Mouse (Mus musculus): ENCODE measurements around the gene Nr2e1.

The Nr2e1 gene

GRCm38 (mm10) chr10:42587961-42588750 is 4.7 kb upstream of the Nr2e1 start:
- no peak for DNase-seq (ENCODE audit: low spot score in 2 of 2)

GRCm38 (mm10) chr10:42585596-42586305 is 2.3 kb upstream of the Nr2e1 start:
- no peak for DNase-seq (ENCODE audit: low spot score in 2 of 2)

- DNase-seq (ENCODE audit: low spot score in 2 of 2) = no peak
Observed at GRCm38 (mm10) chr10:42585156-42585555, 1.7 kb upstream of the Nr2e1 start.

- DNase-seq (ENCODE audit: low spot score in 2 of 2) = no peak
Observed at GRCm38 (mm10) chr10:42584436-42584983, 1.1 kb upstream of the Nr2e1 start.

DNA sequence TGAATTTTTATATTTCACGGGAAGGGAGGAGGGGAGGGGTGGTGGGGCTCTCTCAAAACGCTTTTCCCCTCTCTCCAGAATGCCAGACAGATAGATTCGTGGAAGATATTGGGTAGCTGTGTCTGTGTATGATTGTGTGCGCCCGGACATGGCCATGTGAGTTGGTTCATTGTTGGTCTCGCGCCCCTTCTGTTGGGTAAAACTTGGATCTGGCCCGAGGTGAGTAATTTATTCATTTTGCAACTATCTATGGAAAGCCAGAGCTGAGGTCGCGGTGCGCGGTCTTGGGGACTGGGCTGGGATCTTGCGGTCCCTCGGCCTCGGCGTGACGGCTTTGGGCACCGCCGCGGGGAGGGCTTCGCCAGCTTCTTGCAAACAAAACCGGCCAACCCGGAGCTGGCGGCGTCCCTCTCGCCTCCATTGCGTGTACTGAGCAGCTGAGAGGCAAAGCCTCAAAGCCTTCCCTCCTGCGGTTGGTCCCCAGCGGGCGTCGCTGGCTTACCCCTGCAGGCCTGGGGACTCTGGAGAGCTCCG is 537 bp upstream of the Nr2e1 start:
- no peak for DNase-seq (ENCODE audit: low spot score in 2 of 2)

DNA sequence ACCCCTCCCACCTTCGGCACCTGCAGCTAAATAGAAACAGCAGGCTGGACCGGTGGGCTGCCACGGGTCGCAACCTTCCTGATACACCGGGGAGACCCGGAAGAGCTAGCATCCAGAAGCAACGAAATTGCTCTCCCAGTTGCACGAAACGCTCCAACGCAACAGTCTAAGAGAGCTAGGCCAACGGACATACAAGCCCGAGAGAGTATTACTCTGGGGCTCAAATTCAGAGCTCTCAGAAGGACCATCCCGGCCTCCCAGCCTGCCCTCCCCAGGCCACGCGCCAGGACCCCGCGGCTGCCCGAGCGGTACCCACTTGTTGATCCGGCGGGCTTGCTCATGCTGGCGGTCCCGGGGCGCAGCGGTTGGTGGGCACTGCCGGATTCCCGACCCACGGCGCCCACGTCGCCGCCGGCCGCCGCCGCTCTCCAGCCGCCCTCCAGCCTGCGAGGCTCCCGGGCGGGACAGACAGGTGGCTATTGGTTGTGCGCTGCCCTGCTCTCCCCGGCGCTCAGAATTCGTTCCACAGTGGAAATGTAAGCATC is 794 bp downstream of the Nr2e1 start:
- no peak for DNase-seq (ENCODE audit: low spot score in 2 of 2)

DNA sequence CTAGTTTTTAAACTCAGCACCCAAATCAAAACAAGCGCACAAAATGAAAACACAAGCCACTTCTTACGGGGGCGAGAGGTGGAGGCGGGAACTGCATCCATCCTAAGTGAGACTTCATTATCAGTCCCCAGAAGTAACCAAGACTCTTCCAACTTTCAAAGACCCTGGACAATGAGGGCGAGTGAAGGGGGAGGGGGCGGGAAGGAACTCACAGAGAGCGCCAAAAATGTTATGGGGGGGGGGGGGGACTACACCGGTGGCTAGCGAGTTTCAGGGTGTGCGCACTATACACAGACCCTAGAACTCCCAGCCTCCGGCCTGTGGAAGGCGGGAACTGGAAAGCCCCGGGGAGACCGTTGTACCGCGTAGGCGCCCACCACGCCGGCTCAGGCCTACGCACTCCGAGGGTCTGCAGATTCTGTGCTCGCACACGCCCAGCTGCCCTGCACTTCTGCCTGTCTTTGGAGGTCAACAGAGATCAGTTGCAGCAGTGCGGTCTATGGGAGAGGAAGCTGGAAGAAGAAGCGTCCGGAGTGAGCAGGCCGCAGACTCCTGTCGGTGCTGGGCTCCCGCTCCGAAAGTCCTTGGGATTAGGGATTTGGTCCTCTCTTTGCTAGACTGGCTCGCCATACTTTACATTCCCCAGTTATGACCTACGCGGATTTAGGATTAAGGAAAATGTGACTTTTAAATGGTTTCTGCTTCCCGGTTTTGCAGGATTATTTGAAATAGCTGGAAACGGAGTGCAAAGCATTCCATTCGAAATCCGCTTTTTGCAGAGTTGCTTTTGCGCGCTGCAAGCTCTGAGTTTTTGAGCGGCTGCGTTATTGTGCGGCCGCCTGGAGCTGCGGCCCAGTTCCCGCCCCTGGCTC is 1.5 kb downstream of the Nr2e1 start:
- no peak for DNase-seq (ENCODE audit: low spot score in 2 of 2)

GRCm38 (mm10) chr10:42580951-42581277 is 2.5 kb downstream of the Nr2e1 start:
- no peak for DNase-seq (ENCODE audit: low spot score in 2 of 2)

DNA sequence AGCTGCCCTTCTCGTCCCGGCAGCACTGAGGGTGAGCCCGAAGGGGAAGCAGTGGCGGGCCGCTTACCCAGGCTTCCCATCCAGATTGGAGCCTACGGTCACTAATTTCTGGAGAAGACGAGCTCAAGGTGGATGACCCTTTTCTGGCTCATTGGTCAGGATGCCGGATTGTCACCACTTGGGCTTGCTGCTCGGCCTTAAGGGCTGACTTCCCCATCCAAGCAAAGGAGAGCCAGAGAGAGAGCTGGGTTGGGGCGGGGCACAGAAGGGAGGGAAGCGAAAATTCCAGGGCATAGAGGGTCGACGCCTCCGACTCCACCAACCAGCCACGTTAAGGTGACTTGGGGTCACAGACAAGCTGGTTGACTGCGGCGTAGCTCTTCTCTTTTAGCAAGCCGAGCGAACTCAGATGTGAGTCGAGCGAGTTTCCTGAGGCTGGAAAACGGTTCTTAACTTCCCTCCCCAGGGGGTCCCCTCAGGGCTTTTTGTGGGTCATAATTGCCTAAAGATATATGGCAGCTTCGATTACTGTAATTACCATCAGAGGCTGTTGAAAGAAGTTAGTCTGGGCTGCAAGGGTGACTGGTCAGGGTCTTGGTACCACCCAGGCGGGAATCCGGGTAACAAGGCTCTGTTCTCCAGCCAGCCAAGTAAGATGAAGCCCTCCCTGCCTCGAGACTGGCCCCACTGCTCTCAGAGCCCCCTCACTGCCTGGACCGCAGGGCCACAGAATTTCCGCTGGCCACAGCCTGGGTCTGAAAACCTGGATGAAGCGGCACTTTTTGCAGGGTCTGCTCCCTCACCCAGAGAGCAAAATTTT is 3.1 kb downstream of the Nr2e1 start:
- DNase-seq (ENCODE audit: low spot score in 2 of 2) = no peak

- no peak for DNase-seq (ENCODE audit: low spot score in 2 of 2)
Observed at GRCm38 (mm10) chr10:42579475-42580130, 3.8 kb downstream of the Nr2e1 start.

GRCm38 (mm10) chr10:42578698-42579474 is 4.5 kb downstream of the Nr2e1 start:
- no peak for DNase-seq (ENCODE audit: low spot score in 2 of 2)

- DNase-seq (ENCODE audit: low spot score in 2 of 2) = no peak
Observed at GRCm38 (mm10) chr10:42578281-42578675, 5.2 kb downstream of the Nr2e1 start.

- no peak for DNase-seq (ENCODE audit: low spot score in 2 of 2)
Observed at GRCm38 (mm10) chr10:42577525-42578280, 5.7 kb downstream of the Nr2e1 start.

DNA sequence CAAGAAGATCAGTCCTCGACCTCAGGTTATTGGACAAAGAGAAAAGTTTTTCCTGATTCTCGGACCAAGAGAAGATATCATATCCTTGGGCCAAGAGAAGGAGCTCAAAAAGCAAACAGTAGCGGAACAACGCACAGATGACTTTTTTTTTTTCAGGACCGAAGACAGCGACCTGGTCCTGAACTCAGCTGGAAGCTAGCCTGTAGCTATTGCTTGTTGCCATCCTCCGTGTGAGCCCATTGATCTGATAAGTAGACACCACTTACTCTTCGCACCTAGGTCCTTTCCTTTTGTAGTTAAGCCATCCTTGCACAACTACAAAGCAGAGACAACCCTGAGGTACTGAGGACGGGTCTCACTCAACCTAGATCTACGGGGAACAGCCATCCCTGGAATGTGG is 8.8 kb downstream of the Nr2e1 start:
- DNase-seq (ENCODE audit: low spot score in 2 of 2) = no peak

DNA sequence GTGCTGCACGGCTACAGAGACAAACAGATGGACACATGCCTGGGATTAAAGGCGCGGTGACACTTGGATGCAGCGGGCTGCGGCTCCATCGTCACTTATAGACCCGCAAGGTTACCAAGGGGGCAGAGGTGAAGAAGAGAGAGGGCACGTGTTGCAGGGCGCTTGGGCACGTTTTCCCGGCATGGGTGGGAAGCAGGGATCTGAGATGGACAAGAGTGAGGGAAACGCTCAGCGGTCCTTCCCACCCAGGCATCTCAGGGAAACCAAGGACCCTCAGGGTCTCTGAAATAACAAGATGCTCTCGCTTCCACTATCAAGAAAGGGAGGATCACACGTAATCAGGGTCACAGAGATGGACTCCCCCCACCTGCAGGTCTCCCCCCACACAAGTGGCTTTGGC is 10.5 kb downstream of the Nr2e1 start:
- DNase-seq (ENCODE audit: low spot score in 2 of 2) = no peak

GRCm38 (mm10) chr10:42572567-42572966 is 10.9 kb downstream of the Nr2e1 start:
- no peak for DNase-seq (ENCODE audit: low spot score in 2 of 2)

DNA sequence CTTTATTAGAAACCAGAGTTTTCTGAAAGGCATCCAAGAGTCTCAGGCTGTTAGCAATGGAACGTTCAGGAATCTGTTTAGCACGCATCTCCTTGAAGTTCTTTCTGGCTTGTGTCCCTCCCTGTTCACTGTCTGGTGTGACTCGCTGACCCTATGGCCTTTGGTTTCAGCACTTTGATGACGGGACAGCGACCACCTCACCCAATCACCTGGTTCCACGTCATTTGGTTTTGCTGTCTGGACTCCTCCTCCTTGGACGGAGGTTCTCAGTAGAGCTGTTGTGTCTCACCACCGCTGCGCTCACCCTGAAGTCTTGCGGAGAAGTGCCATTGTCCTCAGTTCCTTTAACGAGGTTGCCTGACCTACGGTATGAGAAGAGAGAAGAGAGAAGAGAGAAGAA is 21.2 kb downstream of the Nr2e1 start:
- DNase-seq (ENCODE audit: low spot score in 2 of 2) = no peak

DNA sequence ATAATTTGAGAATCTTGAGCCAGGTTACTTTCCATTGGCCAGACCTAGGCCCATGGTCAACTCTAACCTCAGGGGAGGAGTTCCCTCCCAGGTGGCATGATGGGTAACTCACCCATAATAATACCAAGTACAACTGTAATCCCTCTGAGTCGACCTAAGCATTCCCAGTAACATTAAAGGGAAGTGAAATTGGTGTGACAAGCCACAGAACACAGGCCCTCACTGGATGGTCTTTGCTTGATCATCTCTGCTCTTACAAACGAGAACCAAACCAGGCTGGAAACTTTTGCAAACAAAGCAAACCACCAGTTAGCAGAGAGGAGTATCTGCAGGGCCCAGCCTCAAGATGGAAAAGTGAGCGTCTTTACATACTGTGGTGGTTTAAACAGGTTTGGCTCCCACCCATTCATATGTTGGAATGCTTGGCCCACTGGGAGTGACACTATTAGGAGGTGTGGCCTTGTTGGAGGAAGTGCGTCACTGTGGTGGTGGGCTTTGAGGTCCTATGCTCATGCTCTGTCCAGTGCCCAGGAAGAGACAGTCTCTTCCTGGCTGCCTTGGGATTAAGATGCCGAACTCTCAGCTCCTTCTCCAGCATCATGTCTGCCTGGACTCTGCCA is 23.7 kb downstream of the Nr2e1 start:
- DNase-seq (ENCODE audit: low spot score in 2 of 2) = no peak

All from frontal cortex, postnatal 10 days (tissue).